Mouse (Mus musculus): ENCODE data around the gene Klf6.

- TF ChIP-seq POLR2A (IDR thresholded peaks at IDR 0.05; ENCODE audit: control insufficient read depth, low read depth, low read length) (no peak), CTCF (IDR thresholded peaks at IDR 0.05; ENCODE audit: control insufficient read depth, insufficient read depth, insufficient replicate concordance, low read depth, low read length) (no peak)
Observed at GRCm38 (mm10) chr13:5826170-5826827, 35.0 kb upstream of the Klf6 start.

All from testis, adult 2 months (tissue).